Mouse (Mus musculus) c-Kit-positive CD71-positive TER-119-negative erythroid progenitor cells, embryonic 14.5 days (primary cell): Measurements from ENCODE around the gene Ehd1.

Experiments used
- DNase-seq: peaks from one replicate; pipeline ENCODE4 v3.0.0-alpha.2; 2013; ENCODE audit warnings: low read depth

Gene Ehd1

DNA sequence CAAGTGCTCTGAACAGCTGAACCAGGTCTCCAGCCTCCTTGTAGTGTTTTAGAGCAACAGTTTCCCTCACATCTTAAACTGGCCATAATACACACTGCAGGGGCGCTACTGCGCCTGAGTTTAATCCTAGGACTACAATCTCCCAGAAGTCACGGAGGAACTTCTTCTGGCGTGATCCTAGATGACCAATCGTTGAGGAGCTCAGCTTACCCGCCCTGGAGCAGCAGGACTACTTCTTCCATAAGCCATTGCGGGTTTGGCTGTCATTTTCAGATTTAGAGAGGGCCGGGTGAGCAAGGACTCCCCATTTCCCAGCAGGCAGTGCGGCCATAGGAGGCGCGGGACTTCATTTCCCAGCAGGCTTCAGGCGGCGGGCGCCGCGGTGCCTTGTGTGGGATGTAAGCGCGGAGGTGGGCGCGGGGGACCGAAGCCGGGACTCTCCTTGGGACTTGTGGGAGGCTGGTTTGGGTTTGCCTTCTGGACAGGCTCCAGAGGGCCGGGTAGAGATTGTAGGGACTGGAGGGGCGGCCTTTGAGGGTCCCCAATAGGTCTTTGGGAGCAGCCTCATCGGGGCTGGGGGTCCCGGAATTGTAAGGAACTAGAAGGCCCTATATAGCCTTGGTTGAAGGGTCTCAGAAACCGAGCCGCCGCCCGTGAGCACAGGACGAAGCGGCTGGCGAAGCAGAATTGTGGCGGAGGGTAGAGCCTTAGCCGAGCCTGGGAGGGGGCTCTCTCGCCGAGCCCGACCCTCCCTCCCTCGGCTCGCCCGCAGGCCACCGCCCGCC lies 58.3 kb downstream of the Ehd1 start, which contains the start of gene Men1:
Gene Men1 (plus strand): TSS at position 307 of the 785 bp plus-strand sequence.
- peak; percentile 92 for DNase-seq

- no peak for DNase-seq
These were observed 58.9 kb downstream of the Ehd1 start for GRCm38 (mm10) chr19:6335458-6335827.

GRCm38 (mm10) chr19:6336920-6337319 lies 60.4 kb downstream of the Ehd1 start:
- DNase-seq = no peak

DNA sequence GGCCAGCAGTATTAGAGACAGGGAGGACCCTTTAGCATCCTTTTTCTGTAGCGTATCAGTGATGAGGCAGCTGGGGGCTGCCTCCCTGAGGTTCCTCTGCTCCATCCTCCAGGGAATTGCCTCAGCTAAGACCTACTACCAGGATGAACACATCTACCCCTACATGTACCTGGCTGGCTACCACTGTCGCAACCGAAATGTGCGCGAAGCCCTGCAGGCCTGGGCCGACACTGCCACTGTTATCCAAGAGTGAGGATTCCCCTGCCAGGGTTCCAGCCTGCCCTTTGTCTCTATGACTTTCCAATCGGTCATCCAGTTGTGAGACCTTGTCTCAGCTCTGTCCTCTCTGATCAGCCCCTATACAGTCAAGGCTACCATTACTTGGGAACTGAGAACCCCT lies 61.6 kb downstream of the Ehd1 start:
- no peak for DNase-seq

DNA sequence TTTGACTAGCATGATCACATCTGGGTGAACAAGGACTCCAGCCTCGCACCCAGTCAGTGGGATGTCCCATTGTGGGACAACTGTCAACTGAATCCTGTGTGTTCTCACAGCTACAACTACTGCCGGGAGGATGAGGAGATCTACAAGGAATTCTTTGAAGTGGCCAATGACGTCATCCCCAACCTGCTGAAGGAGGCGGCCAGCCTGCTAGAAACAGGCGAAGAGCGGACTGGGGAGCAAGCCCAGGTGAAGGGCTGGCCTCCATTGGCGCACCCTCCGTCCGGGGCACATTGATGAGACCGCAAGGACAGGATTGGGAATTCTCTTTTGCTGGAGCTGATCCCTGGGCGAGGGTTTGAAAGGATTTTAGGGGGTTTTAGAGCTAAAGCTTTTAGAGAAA lies 62.2 kb downstream of the Ehd1 start:
- DNase-seq = no peak

GRCm38 (mm10) chr19:6339191-6339590 lies 62.7 kb downstream of the Ehd1 start:
- DNase-seq = no peak

DNA sequence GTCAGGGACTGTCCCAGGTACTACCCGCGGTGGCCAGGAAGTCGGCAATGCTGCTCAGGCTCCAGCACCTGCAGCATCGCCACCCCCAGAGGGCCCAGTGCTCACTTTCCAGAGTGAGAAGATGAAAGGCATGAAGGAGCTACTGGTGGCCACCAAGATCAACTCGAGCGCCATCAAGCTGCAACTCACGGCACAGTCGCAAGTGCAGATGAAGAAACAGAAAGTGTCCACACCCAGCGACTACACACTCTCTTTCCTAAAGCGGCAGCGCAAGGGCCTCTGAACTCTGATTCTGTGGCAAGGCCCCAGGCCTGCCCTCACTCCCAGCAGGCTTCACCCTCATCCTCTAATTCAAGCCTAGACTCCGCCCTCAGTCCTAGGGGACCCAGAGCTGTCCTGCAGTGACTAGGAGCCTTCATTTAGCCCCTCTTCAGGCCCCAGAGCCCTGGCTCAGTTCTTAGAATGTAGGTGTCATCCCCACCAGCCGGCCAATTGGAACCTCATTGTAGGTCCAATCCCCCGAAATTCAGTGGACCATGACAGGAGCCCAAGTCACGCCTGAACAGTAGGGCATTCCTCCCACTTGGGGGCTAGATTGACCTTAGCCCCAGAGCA lies 63.5 kb downstream of the Ehd1 start:
- DNase-seq = peak; percentile 53

DNA sequence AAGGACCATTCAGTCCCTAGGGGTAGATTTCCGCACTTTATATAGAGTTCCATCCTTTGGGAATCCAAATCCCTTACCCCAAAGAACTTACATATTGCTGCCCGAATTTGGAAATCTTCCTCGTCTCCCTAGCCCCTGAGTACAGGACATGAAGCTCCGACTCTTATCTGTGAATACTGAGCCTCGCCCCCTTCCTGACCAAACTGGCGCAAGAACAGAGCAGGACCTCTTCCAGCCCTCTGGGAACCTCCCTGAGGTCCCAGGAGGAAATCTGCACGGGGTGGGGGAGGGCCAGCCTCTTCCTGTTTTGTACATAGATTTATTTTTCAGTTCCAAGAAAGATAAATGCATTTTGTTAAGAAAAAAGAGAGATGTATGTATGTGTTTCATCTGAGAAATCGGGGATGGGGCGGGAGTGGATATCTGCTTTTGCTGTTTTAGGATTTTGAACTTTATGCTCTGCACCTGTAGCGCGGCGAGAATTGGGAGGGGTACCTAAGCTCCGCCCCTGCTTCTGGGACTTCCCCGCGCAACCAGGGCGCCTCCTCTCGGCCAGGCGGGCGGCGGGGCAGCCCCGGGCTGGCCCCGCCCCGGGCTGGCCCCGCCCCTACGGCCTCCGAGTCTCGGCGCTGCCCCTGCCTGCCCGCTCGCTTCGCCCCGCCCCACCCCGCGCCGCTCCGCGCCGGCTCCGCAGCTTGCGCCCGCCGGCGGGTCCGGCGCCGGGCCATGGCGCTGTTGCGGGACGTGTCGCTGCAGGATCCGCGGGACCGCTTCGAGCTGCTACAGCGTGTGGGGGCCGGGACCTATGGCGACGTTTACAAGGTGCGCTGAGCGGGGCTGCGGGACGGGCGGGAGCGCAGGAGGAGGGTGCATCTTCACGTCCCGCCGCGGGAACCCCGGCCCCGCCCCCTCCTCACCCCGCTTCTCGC lies 64.3 kb downstream of the Ehd1 start, which contains the start of gene Map4k2:
Gene Map4k2 (plus strand): TSS at position 612 of the 929 bp plus-strand sequence.
- DNase-seq = peak; percentile 70

- DNase-seq = no peak
These were observed 65.0 kb downstream of the Ehd1 start for GRCm38 (mm10) chr19:6341453-6342077.

- no peak for DNase-seq
These were observed 65.9 kb downstream of the Ehd1 start for GRCm38 (mm10) chr19:6342276-6342933.

- no peak for DNase-seq
These were observed 66.8 kb downstream of the Ehd1 start for GRCm38 (mm10) chr19:6343066-6343925.

DNA sequence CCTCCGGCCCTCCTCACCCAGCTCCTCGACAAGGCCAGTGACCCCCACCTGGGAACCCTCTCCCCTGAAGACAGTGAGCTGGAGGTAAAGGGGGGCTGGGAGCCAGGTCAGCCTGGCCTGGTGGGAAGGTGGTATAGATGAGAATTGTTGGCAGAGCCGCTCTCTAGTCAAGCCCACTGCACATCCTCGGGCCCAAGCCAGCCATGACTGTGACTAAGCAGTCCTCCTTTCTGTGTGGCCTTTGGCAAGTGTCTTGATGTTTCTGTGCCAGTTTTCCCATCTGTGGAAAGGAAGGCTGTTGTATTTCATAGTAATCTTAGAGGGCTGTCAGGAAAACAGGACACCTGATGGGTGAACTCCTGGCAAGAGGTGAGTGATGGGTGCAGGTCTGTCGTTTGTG lies 67.5 kb downstream of the Ehd1 start:
- DNase-seq = no peak

- no peak for DNase-seq
These were observed 69.5 kb downstream of the Ehd1 start for GRCm38 (mm10) chr19:6346023-6346422.

- DNase-seq = no peak
These were observed 70.1 kb downstream of the Ehd1 start for GRCm38 (mm10) chr19:6346661-6347060.

DNA sequence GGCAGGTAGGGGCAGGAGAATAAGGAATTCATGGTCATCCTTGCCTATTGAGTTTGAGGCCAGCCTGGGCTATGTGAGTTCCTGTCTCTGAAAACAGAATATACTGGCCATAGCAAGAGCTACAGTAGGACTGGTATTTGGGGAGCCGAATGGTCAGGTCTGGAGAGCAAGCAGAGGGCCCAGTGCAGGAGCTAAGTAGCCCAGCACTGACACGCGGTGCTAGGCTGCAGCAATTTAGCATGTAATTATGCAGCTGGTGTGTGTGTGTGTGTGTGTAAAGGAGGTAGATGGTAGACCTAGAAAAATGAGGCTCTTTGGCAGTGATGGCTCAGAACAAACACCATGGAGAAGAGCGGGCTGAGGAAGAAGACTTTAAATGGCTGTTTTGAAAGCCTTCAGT lies 71.1 kb downstream of the Ehd1 start:
- no peak for DNase-seq

- DNase-seq = no peak
These were observed 72.2 kb downstream of the Ehd1 start for GRCm38 (mm10) chr19:6348717-6349116.

- DNase-seq = no peak
These were observed 72.9 kb downstream of the Ehd1 start for GRCm38 (mm10) chr19:6349215-6349983.
